Mouse (Mus musculus): ENCODE results near the gene Sh2b3.

DNA sequence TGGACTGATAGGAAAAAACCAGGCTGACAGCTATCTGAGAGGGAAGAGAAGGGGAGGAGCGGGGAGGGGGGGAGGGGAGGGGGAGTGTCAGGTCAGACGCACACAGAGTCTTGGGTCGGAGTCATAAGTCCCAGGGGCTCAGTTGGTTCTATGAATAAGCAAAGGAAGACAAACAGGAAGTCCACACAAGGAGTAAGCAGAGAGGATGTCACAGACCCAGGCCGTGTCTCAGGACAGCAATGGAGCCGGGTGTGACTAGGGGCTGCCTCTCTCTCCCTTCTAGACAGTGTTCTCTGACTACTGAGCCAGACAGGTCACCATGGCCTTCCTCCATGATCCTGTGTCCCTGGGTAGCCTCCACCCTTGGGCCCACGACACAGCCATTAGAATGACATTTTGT, 33.4 kb upstream of the Sh2b3 start:
- TF ChIP-seq EP300 (IDR thresholded peaks at IDR 0.05) (no peak), CTCF (IDR thresholded peaks at IDR 0.05) (no peak)
